Mouse (Mus musculus) fat pad, adult 2 months (tissue): ENCODE measurements around the gene Rbms3.

Experiments used
- DNase-seq: peaks from one replicate; pipeline ENCODE4 v3.0.0-alpha.2; 2011; ENCODE audit warnings: low read depth, low spot score; ENCODE audit errors: extremely low read depth

Rbms3 gene

GRCm38 (mm10) chr9:117010801-117011200 lies 618.9 kb downstream of the Rbms3 start:
- no peak for DNase-seq

- DNase-seq: no peak
Observed at GRCm38 (mm10) chr9:117008194-117008593, 621.5 kb downstream of the Rbms3 start.

GRCm38 (mm10) chr9:117002083-117002482 lies 627.6 kb downstream of the Rbms3 start:
- no peak for DNase-seq

GRCm38 (mm10) chr9:116999186-116999585 lies 630.5 kb downstream of the Rbms3 start:
- DNase-seq: no peak

- DNase-seq: no peak
Observed at GRCm38 (mm10) chr9:116990321-116990720, 639.4 kb downstream of the Rbms3 start.

DNA sequence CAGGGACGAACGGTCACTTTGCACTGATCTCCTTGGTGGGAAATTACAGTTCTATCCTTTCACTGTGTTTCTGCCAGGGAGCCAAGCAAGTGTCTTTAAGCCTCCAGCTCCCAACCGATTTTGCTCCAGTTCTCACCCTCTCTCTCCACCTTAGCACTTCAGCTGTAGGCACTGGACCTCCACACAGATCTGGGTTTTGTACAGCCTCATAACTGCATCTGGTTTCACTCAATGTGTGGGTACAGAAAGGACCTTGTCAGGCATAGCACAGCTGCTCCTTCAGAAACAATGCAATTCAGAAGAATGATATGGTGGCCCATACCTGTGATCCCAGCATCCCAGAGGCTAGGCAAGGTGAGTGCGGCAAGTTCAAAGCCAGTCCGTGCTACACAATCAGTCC lies 648.9 kb downstream of the Rbms3 start:
- no peak for DNase-seq

DNA sequence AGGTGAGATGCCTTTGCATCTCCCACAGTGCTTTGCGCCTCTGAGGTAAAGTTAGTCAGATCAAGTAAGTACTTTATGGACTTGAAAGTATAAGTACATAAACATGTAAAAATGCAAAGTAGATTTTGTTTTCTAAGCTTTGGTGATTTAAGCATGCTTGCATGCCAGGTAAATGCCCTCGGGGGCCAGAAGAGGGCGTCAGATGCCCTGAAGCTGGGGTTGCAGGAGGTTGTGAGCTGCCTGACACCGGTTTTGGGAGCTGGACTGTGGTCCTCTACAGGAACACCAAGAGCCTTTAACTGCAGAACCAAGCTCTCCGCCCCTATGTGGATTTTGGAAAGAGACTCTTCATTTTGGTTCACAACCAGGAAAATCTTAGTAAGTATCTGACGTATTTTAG lies 652.3 kb downstream of the Rbms3 start:
- DNase-seq: no peak

DNA sequence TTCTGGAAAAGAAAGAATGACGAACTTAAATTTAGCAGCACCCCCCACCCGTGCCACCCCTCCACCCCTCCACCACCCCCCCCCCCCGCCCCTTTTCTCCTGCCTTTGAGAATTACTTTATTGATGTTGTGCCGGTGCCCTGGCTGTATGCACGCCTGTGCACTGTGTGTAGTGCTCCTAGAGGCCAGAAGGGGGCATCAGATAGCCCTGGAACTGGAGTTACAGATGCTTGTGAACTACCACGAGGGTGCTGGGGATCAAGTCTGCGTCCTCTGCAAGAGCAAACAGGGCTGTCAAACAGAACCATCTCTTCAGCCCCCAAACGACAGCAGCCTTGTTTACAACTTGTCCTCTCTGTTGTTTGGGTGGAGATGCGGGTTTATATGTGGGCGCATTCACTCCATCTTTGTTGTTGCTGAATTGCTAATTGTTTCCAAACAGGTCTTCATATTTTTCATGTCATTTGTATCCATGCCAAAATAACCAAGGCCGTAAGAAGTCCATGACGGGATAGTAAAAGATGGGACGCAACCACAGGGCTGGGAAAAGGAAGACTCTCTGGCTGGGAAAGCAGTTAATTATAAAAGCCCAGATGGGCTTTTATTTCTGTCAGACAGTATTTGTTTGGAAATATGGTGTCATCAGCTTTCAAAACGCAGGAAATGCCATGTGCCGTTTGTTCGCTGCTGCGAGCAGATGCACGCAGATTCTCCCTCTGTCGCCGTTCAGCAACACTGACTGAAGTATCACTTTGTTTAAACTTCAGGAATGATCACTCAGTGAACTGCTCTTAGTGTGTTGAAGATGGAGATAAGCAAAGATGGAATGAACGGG lies 652.9 kb downstream of the Rbms3 start:
- no peak for DNase-seq

- no peak for DNase-seq
Observed at GRCm38 (mm10) chr9:116975269-116975668, 654.4 kb downstream of the Rbms3 start.

DNA sequence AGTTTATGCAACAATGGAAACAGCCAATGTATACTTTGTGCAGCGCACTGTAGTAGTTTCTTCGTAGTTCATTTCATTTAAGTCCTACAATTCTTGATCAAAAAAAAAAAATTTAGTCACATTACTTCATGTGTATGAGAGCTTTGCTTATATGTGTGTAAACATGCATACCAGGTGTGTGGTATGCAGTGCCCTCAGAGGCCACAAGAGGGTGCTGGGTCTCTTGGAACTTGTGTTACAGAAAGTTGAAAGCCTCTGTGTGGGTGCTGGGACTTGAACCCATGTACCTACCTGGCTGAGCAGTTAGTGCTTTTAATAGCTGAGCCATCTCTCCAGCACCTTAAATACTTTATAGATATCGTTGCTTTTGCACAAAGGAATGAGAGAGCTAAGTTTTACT lies 655.6 kb downstream of the Rbms3 start:
- no peak for DNase-seq

DNA sequence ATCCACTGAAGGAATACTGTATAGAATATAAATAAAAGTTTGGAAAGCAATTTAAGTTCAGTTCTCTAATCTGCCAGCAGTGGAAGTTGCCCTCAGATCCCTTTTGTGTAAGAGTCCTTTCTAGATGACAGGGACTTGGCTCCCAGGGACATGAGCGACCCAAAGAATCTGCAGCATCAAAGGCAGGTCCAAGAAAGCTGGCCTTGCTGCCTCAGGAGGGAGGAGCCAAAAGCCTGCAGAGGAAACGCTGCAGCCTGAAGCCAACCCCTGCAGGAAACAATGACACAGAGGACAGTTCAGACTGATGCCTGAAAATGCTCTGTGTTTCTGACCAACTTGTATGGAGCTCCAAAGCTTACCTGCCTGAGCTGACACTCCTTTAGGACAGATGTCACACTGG lies 656.1 kb downstream of the Rbms3 start:
- DNase-seq: no peak

GRCm38 (mm10) chr9:116967317-116967716 lies 662.4 kb downstream of the Rbms3 start:
- DNase-seq: no peak

DNA sequence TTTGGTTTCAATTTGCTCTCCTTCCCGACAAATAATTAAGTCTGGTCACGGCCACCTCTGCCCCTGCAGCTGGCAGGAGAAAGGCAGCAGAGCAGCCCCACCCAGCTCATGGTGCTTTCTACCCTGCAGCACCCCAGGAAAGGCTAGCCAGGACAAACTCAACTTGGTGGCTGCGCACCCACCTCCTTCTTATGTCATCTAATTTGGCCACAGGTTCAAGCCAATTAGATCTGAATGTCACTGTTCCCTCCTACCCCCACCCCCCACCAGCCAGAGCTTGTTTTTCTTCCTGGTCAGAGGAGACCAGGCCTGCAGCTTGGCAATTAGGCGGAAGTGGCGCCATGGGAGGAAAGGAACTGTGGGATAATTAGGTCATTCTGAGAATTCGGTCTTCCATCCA lies 664.0 kb downstream of the Rbms3 start:
- DNase-seq: no peak

DNA sequence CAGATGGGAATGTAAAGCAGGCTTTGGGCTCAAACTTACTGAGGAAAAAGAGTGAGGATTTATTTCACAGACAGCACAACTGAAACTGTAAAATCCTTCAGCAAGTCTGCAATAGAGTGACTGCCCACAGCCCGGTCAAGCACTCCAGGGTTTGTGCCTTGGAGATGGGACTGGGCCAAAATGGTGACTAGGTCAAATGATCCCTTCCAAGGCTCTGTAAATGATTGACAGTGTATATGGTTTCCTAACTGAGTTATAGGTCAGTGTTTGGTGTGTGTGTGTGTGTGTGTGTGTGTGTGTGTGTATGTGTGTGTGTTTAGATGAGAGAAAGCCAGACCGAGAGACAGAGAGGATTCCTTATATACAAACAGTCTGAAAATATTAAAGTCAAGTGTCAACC lies 673.6 kb downstream of the Rbms3 start:
- no peak for DNase-seq

DNA sequence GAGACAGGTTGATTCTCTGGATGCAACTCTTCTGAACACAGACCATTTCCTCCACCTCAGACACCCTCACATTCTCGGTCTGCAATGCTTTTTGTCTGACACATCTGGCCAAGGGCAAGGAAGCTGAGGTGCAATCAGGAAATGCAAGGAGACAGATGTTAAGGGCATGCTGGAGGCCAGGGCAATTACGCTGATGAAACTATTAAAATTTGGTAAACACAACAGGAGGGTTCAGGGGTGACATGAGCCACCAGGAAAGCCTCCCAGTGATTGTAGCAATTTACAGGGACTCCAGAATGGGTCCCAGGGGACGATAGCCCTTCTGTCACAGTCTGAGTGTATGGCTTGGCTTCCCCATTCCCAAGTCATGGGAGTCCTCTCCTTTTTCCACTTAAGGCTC lies 681.5 kb downstream of the Rbms3 start:
- no peak for DNase-seq

DNA sequence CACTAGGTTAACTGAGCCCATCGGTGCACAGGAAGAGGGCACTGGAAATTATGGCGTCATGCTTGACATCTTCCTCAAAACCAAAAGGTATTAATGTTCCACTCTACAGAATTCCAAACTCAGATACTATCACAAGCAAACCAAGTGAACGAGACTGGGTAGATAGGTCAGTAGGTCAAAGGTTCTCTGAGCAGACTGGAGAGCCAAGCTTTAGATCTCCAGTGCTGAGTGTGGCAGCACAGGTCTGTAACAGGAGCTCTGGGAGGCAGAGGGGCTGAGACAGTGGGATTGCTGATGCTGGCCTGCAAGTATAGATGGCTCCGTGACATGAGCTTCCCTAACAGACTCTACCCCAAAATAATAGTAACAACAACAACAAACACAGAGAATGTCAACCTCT lies 682.3 kb downstream of the Rbms3 start:
- DNase-seq: no peak

GRCm38 (mm10) chr9:116946787-116947186 lies 682.9 kb downstream of the Rbms3 start:
- no peak for DNase-seq

DNA sequence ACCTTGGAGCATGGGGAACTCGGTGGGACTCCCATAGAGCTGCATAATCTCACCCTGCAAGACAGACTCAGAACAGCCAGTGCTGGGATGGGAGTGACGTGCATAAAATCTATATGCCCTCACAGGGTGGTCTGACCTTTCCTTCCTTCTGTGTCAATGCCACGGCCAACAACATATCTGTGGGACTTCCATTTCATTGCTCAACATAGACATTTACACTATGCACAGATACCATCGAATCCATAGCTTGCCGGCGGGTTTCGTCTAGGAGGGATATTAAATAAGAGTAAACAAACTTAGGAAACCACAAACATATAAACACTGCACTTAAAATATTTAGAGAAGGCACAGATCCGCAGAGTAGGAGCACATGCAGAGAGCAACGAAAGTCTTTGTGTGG lies 684.0 kb downstream of the Rbms3 start:
- no peak for DNase-seq

- DNase-seq: no peak
Observed at GRCm38 (mm10) chr9:116943902-116944301, 685.8 kb downstream of the Rbms3 start.

GRCm38 (mm10) chr9:116941116-116941515 lies 688.6 kb downstream of the Rbms3 start:
- no peak for DNase-seq

DNA sequence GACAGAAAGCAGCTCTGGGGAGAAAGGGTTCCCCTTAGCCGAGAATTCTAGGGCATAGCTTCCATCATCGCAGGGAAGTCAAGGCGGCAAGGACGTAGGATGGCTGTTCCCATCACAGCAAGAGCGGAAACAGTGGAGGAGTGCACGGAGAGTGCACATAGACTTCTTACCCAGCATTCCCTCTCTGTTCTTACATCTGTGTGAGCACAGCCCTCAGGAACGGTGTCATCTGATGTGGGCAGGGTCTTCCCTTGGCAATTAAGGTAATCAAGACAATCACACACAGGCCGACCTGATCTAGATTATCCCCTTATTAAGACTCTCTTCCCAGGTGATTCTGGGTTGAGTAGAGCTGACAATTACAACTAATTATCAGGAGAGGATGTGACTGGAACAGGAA lies 689.0 kb downstream of the Rbms3 start:
- no peak for DNase-seq

- DNase-seq: no peak
Observed at GRCm38 (mm10) chr9:116928338-116928737, 701.4 kb downstream of the Rbms3 start.

GRCm38 (mm10) chr9:116923151-116923550 lies 706.6 kb downstream of the Rbms3 start:
- no peak for DNase-seq
